ENCODE assay signal across 14 mouse cellular contexts in the genomic region with DNA sequence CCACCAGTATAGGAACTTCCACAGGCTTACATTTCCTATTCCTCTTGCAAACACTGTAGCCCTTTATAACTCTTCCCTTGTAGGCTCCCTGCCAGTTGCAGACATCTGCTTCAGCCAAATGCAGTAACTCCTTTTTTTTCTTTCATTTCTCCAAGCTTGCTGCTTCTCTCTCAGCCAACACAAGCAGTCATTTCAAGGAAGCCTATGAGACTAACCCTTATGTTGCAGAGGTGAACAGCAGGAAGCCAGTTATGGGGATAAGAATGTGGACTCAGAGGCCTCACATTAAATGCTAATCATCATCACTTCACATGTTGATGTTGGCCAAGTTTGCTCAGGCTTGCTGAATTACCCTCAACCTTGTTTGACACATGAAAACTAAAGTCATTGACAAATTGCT.
DNase-seq lines count a peak whose midpoint lies in the region; ATAC-seq lines count a peak whose summit lies in the region.
"Had no signal": no experiment of that assay in that cellular context is flagged by ENCODE, and none has a peak within 500 bp of the region (broad histone marks: within the 10 kb centered on the region; RNA-seq: fewer than 3 reads in every experiment).

No protein-coding gene starts in this region.

- no peaks in the 10 kb centered on the region for H3K27me3 ChIP-seq in lung, embryonic 16.5 days (ENCODE audit: control insufficient read depth, insufficient read depth, low read depth, low read length)
- H3K27me3 ChIP-seq: CH12.LX; lung, embryonic 15.5 days had no signal

- peak; percentile 20; the same call in 1 of the 2 replicates for ATAC-seq in lung, embryonic 16.5 days (ENCODE audit: low read depth)
- ATAC-seq in megakaryocyte, adult 5-6 weeks (ENCODE audit: poor library complexity, severe bottlenecking): no peak

- no peaks in the 10 kb centered on the region for H3K36me3 ChIP-seq in lung, embryonic 16.5 days (ENCODE audit: control insufficient read depth, insufficient read depth, low read length)
- H3K36me3 ChIP-seq: lung, embryonic 15.5 days had no signal

- H3K4me1 ChIP-seq in lung, embryonic 16.5 days (replicated peaks; ENCODE audit: control insufficient read depth, insufficient read depth, low read length): no peaks in the 10 kb centered on the region
- H3K4me1 ChIP-seq: lung, embryonic 15.5 days had no signal

- intact Hi-C loops in heart, postnatal 10 days (cut with DNase I): no loop called here
- intact Hi-C loops in heart, postnatal 25 days (cut with DNase I): no loop called here

- DNase-seq in heart, postnatal 10 days: peak; percentile 6
- DNase-seq in heart, postnatal 25 days (ENCODE audit: low spot score): no peak
- DNase-seq in lung, postnatal 14 days: no peak
- DNase-seq in kidney, postnatal 4 days: peak; percentile 41 to 42
- peak; percentile 14 for DNase-seq in right cerebral cortex, postnatal 25 days
- no peak for DNase-seq in embryo, embryonic 10 days (ENCODE audit: low spot score)
- DNase-seq: heart, postnatal 14 days; retina, postnatal 1 day had no signal

- H3K4me2 ChIP-seq in lung, embryonic 16.5 days (ENCODE audit: low read depth, low read length): no peak overlapping the region
- H3K4me2 ChIP-seq: lung, embryonic 15.5 days had no signal

- H3K27ac ChIP-seq in lung, embryonic 16.5 days (ENCODE audit: low read length): no peak overlapping the region
- H3K27ac ChIP-seq: left cerebral cortex, adult 2 months; lung, embryonic 15.5 days had no signal

- no peaks in the 10 kb centered on the region for H3K9me3 ChIP-seq in lung, embryonic 16.5 days (ENCODE audit: control insufficient read depth, low read length)
- H3K9me3 ChIP-seq: lung, embryonic 15.5 days had no signal

- H3K4me3 ChIP-seq in lung, embryonic 16.5 days (ENCODE audit: low read length): no peak overlapping the region
- H3K4me3 ChIP-seq: left cerebral cortex, adult 2 months; lung, embryonic 15.5 days; myocyte had no signal

- H3K9ac ChIP-seq in lung, embryonic 16.5 days (ENCODE audit: low read length): no peak overlapping the region
- H3K9ac ChIP-seq: lung, embryonic 15.5 days had no signal

Comparison
In these comparisons a context has a peak if more than half of its experiments do, and no peak if none do; other contexts are left out.
1. DNase-seq: peak in heart, postnatal 10 days (2 of 2), kidney, postnatal 4 days (2 of 2) and right cerebral cortex, postnatal 25 days (single experiment); none in heart, postnatal 25 days (single experiment), lung, postnatal 14 days (single experiment) and embryo, embryonic 10 days (single experiment).